Mouse (Mus musculus) embryonic fibroblast, embryonic 13.5 days (primary cell): ENCODE data around the gene Siglece.

Experiments
- CTCF ChIP-seq: IDR thresholded peaks from 2 replicates; pipeline ENCODE4 v1.5.1; 2011; ENCODE audit warnings: mild to moderate bottlenecking, control low read depth, low read length, moderate library complexity, borderline replicate concordance; ENCODE audit not compliant: insufficient read depth
- POLR2A ChIP-seq: IDR thresholded peaks from 2 replicates; pipeline ENCODE4 v1.6.1; 2011; ENCODE audit warnings: low read depth, mild to moderate bottlenecking, control low read depth, low read length, moderate library complexity

DNA sequence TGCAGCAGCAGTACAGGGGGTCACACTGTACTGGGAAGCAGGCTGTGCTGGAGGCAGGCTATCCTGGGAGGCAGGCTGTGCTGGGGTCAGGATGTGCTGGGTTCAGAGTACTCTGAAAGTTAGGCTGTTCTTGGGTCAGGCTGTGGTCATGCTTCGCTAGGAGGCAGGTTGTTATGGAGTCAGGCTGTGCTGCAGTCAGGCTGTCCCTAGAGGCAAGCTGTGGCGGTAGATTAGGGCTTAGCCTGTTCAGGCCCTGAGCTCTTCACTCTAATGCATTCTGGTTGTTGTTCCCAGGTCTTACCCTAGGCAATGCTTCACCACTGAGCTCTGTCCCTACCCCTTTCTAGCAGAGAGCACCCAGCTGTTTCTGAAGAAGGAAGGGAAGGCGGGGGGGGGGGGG lies 34.9 kb downstream of the Siglece start:
- TF ChIP-seq CTCF (no peak), POLR2A (no peak)
